17 mouse cellular contexts compared by ENCODE assay signal in genomic region chr2:71936711-71937110, GRCm38 (mm10). TPM values are rescaled to one million over a fixed set of nuclear protein-coding genes. Genes with fewer than 3 reads are reported as not detected.
"Had no signal": no experiment of that assay in that cellular context is flagged by ENCODE, and none has a peak within 500 bp of the region (broad histone marks: within the 10 kb centered on the region; RNA-seq: fewer than 3 reads in every experiment).

No protein-coding gene starts in this region.

- H3K4me3 ChIP-seq: midbrain, embryonic 10.5 days; midbrain, embryonic 13.5 days; myocyte; neural tube, embryonic 13.5 days; neural tube, embryonic 15.5 days had no signal

- H3K27ac ChIP-seq: midbrain, embryonic 10.5 days; midbrain, embryonic 13.5 days; neural tube, embryonic 13.5 days; neural tube, embryonic 15.5 days had no signal

- DNase-seq: lung, adult 18-20 months; lung, embryonic 14.5 days; lung, postnatal 10 days; lung, postnatal 4 days; retina, postnatal 1 day; right cerebral cortex, postnatal 25 days; right cerebral cortex, postnatal 4 days; spleen, adult 18-20 months; thymus, adult 18-20 months; thymus, postnatal 14 days; thymus, postnatal 36 days had no signal

RNA-seq across cellular contexts. Expression of gene Rapgef4, which starts 44.3 kb away (rescaled TPM):
- total RNA-seq: megakaryocyte-erythroid progenitor cell, adult 5-6 weeks had no signal
